Mouse (Mus musculus) spleen, adult 2 months (tissue): ENCODE results near the gene Rab4a. TPM values are rescaled to one million over a fixed set of nuclear protein-coding genes. Genes with fewer than 3 reads are reported as not detected.

ENCODE experiments used
- DNase-seq, 2 experiments: peaks; one replicate each; pipeline versions ENCODE4 v3.0.0 to v3.0.0-alpha.2; 2012 to 2021; ENCODE audit warnings: low spot score in 2 of 2, low read depth in 1 of 2
- H3K27ac ChIP-seq: fragments of 200-500 bp; 2 replicates; pipeline ENCODE4 v1.5.1; 2012; ENCODE audit warnings: low read length, inconsistent platforms; ENCODE audit not compliant: insufficient read depth
- H3K27me3 ChIP-seq: fragments of 200-500 bp; 2 replicates; pipeline ENCODE4 v1.6.1; 2012; ENCODE audit warnings: mild to moderate bottlenecking, moderate library complexity, low read length, inconsistent platforms; ENCODE audit not compliant: control insufficient read depth, insufficient read depth
- H3K36me3 ChIP-seq: fragments of 200-500 bp; 2 replicates; pipeline ENCODE4 v1.6.1; 2012; ENCODE audit warnings: mild to moderate bottlenecking, low read length, inconsistent platforms; ENCODE audit not compliant: control insufficient read depth, insufficient read depth
- H3K4me1 ChIP-seq: fragments of 200-500 bp; 2 replicates; pipeline ENCODE4 v1.6.1; 2011; ENCODE audit warnings: inconsistent platforms; ENCODE audit not compliant: control insufficient read depth, insufficient read depth, insufficient read length
- H3K4me3 ChIP-seq: fragments of 200-500 bp; 2 replicates; pipeline ENCODE4 v1.5.1; 2011; ENCODE audit warnings: mild to moderate bottlenecking, inconsistent platforms; ENCODE audit not compliant: insufficient read depth, insufficient read length; ENCODE audit errors: extremely low read depth
- CTCF ChIP-seq: fragments of 200-500 bp; IDR thresholded peaks from 2 replicates; pipeline ENCODE4 v1.5.1; 2011; ENCODE audit warnings: mild to moderate bottlenecking, inconsistent platforms; ENCODE audit not compliant: insufficient read depth, insufficient read length, insufficient replicate concordance; ENCODE audit errors: extremely low read depth
- POLR2A ChIP-seq: fragments of 200-500 bp; IDR thresholded peaks from 2 replicates; pipeline ENCODE4 v1.6.1; 2011; ENCODE audit warnings: low read depth, low read length, inconsistent platforms
- WGBS: fragments of 180-500 bp; shearing (Covaris S2); methylation state at CpG from one replicate; pipeline ENCODE4 v1.1.7; 2018; 5-methylcytosine and 5-hydroxymethylcytosine counted together
- polyA plus RNA-seq: library from polyadenylated mRNA; depleted of rRNA; stranded (reverse); fragments of >200 nt; gene quantifications from 2 replicates; pipeline ENCODE4 v1.2.3, GENCODE M21; 2012

Gene Rab4a
- polyA plus RNA-seq, 1 experiment, result 4.2 TPM

GRCm38 (mm10) chr8:123827523-123827922, 21.7 kb downstream of the Rab4a start:
- Histone ChIP-seq H3K27me3 (no peaks in the 10 kb centered on the region), H3K27ac (no peak overlapping the region), H3K36me3 (no peaks in the 10 kb centered on the region), H3K4me1 (no peaks in the 10 kb centered on the region), H3K4me3 (no peak overlapping the region)
- no peak for DNase-seq
- TF ChIP-seq POLR2A, result no peak
- TF ChIP-seq CTCF, result no peak
- 94% methylated on average over 13 of the region's 13 CpGs for WGBS

- H3K36me3 ChIP-seq, result no peaks in the 10 kb centered on the region
- H3K27me3 ChIP-seq, result no peaks in the 10 kb centered on the region
- H3K27ac ChIP-seq, result no peak overlapping the region
- no peaks in the 10 kb centered on the region for H3K4me1 ChIP-seq
- DNase-seq, result peak in 1 of 2 experiments; percentile 22
- H3K4me3 ChIP-seq, result no peak overlapping the region
- 93% methylated on average over 4 of the region's 4 CpGs for WGBS
- TF ChIP-seq POLR2A, result no peak
- peak; percentile 72; the same call in 1 of the 2 replicates for TF ChIP-seq CTCF
These were observed 27.0 kb downstream of the Rab4a start for GRCm38 (mm10) chr8:123832757-123833156.

- Histone ChIP-seq H3K27me3 (no peaks in the 10 kb centered on the region), H3K4me3 (no peak overlapping the region), H3K36me3 (no peaks in the 10 kb centered on the region), H3K4me1 (no peaks in the 10 kb centered on the region), H3K27ac (no peak overlapping the region)
- DNase-seq, result peak; percentile 21 to 60
- TF ChIP-seq POLR2A (no peak), CTCF (peak; percentile 63; the same call in 1 of the 2 replicates)
- 66% methylated on average over 9 of the region's 9 CpGs for WGBS
These were observed 29.7 kb downstream of the Rab4a start for GRCm38 (mm10) chr8:123835451-123835850.

DNA sequence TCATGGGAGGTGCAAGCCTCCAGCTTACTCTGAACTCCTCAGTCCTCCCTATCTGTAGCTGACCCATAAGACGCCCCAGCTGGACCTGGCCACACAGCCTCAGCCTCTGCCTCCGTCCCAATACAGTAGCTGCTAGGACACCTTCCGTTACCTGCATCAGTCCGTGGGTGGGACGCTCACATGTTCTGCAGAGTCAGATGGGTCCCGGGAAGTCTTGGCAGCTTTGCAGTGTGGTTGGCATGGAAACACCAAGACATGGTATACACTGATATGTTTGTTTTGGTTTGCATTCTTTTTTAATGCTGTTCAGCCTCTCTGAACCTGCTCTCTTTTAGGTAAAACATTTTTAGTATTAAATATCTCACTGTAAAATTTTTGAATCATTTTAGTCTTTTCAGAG, 30.6 kb downstream of the Rab4a start:
- no peaks in the 10 kb centered on the region for H3K36me3 ChIP-seq
- H3K4me1 ChIP-seq, result no peaks in the 10 kb centered on the region

DNA sequence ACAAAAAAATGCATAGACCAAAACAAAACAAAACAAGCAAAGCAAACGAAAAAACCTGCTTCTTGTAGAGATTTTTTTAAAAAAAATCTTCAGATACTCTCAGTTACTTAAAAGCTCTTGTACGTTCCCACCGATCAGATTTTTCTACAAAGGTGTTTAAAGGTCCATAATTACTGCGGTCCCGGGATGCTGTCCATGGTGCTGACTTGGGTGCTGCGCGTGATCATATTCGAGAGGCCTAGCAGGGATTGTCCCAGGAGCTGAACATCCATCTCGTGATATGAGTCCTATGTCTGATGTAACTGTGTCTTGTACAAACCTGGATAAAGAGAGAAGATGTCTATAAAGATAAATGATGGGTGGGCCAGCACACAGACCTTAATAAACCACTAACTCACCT, 32.7 kb downstream of the Rab4a start:
- no peak for TF ChIP-seq POLR2A
- TF ChIP-seq CTCF, result no peak
- Histone ChIP-seq H3K36me3 (no peaks in the 10 kb centered on the region; the same call in 1 of the 2 replicates), H3K27me3 (no peaks in the 10 kb centered on the region), H3K4me1 (no peaks in the 10 kb centered on the region), H3K4me3 (no peak overlapping the region), H3K27ac (no peak overlapping the region)
- DNase-seq, result no peak
- 87% methylated on average over 9 of the region's 9 CpGs for WGBS

More for the DNA sequence above, 30.6 kb downstream of the Rab4a start:
- H3K27me3 ChIP-seq, result no peaks in the 10 kb centered on the region
- no peak overlapping the region for H3K4me3 ChIP-seq
- no peak for DNase-seq
- TF ChIP-seq POLR2A (no peak), CTCF (no peak)
- 90% methylated on average over 6 of the region's 6 CpGs for WGBS
- H3K27ac ChIP-seq, result no peak overlapping the region

DNA sequence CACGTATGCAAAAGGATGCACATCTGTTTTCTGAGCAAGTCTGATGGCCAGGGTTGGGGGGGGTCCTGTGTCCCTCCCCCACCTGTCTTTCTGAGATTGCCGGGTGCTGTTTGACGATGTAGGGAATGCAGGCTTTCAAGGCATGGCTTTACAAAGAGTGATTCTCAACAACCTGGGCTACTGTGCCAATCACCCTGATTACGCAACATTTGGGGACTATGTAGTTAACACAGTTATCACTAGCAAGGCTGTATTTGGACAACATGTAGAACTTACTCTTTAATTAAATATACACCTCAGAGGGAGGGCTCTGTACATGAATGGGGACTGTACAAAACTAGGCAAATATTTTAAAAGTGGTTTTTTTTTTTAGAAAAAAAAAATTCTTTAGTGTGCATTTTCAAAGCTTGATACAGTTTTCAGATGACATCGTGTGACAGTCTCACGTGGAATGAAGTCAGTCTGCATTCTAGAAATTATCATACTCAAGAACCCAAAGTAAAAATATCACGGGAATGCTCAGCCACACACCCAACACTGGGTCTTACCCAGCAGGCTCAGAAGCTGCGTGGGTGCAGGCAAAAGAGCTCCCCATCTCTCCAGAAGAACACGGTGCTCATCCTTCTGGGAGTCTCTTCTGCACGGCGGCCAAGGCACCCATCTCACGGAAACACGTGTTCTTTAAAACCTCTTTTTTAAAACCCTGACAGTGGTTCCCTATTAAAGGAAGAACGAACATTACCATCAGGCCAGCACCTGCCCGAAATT, 35.0 kb downstream of the Rab4a start:
- 94% methylated on average over 15 of the region's 15 CpGs for WGBS
- TF ChIP-seq CTCF (no peak), POLR2A (no peak)
- no peaks in the 10 kb centered on the region for H3K4me1 ChIP-seq
- DNase-seq, result peak in 1 of 2 experiments; percentile 1
- no peak overlapping the region for H3K4me3 ChIP-seq
- H3K36me3 ChIP-seq, result no peaks in the 10 kb centered on the region; the same call in 1 of the 2 replicates
- H3K27ac ChIP-seq, result no peak overlapping the region
- H3K27me3 ChIP-seq, result no peaks in the 10 kb centered on the region

- TF ChIP-seq CTCF, result no peak
- TF ChIP-seq POLR2A, result no peak
- WGBS, result 91% methylated on average over 12 of the region's 12 CpGs
- H3K36me3 ChIP-seq, result no peaks in the 10 kb centered on the region; the same call in 1 of the 2 replicates
- no peak overlapping the region for H3K4me3 ChIP-seq
- DNase-seq, result no peak
- H3K4me1 ChIP-seq, result no peaks in the 10 kb centered on the region
- H3K27ac ChIP-seq, result no peak overlapping the region
- H3K27me3 ChIP-seq, result no peaks in the 10 kb centered on the region
These were observed 36.3 kb downstream of the Rab4a start for GRCm38 (mm10) chr8:123842086-123842485.
